Mouse (Mus musculus): ENCODE measurements around the gene Fzd7. TPM values are rescaled to one million over a fixed set of nuclear protein-coding genes. Genes with fewer than 3 reads are reported as not detected.

Gene Fzd7
- polyA plus RNA-seq, 1 experiment from 2014 or later: 3.0 TPM

- no peak for ATAC-seq (replicated peaks)
- no peak overlapping the region for H3K4me2 ChIP-seq
- WGBS: 47% methylated on average over 2 of the region's 2 CpGs
- no peak overlapping the region for H3K27ac ChIP-seq
- H3K4me3 ChIP-seq: no peak overlapping the region
- no peaks in the 10 kb centered on the region for H3K36me3 ChIP-seq (replicated peaks)
- no peak overlapping the region for H3K9ac ChIP-seq
- peaks cover 4% of the 10 kb centered on the region for H3K4me1 ChIP-seq
- H3K9me3 ChIP-seq: no peaks in the 10 kb centered on the region
- peaks cover 7% of the 10 kb centered on the region; the same call in 1 of the 2 replicates for H3K27me3 ChIP-seq (replicated peaks)
These were observed 6.6 kb upstream of the Fzd7 start for GRCm38 (mm10) chr1:59475618-59476017.

- 92% methylated on average over 3 of the region's 3 CpGs for WGBS
These were observed 3.3 kb upstream of the Fzd7 start for GRCm38 (mm10) chr1:59478911-59479310.

GRCm38 (mm10) chr1:59480821-59481455 is 1.3 kb upstream of the Fzd7 start:
- WGBS: 3% methylated on average over 23 of the region's 23 CpGs
- H3K27ac ChIP-seq: peak overlapping the region; percentile 61
- H3K9me3 ChIP-seq: no peaks in the 10 kb centered on the region
- ATAC-seq (replicated peaks): no peak
- peaks cover 27% of the 10 kb centered on the region for H3K27me3 ChIP-seq (replicated peaks)
- peak overlapping the region; percentile 52 for H3K4me3 ChIP-seq
- peaks cover 46% of the 10 kb centered on the region for H3K4me1 ChIP-seq
- H3K36me3 ChIP-seq (replicated peaks): no peaks in the 10 kb centered on the region
- H3K4me2 ChIP-seq: peak overlapping the region; percentile 91
- H3K9ac ChIP-seq: no peak overlapping the region

More at GRCm38 (mm10) chr1:59478911-59479310, 3.3 kb upstream of the Fzd7 start:
- no peak overlapping the region for H3K4me2 ChIP-seq
- peaks cover 33% of the 10 kb centered on the region for H3K4me1 ChIP-seq
- no peaks in the 10 kb centered on the region for H3K36me3 ChIP-seq (replicated peaks)
- peaks cover 19% of the 10 kb centered on the region for H3K27me3 ChIP-seq (replicated peaks)
- H3K9ac ChIP-seq: no peak overlapping the region
- no peak for ATAC-seq (replicated peaks)
- no peaks in the 10 kb centered on the region for H3K9me3 ChIP-seq
- H3K27ac ChIP-seq: no peak overlapping the region
- H3K4me3 ChIP-seq: no peak overlapping the region

- WGBS: under 1% methylated on average over 57 of the region's 57 CpGs
- H3K4me1 ChIP-seq: peaks cover 46% of the 10 kb centered on the region
These were observed 550 bp upstream of the Fzd7 start for GRCm38 (mm10) chr1:59481456-59482291.

GRCm38 (mm10) chr1:59482696-59483520 is 684 bp downstream of the Fzd7 start:
- WGBS: under 1% methylated on average over 88 of the region's 88 CpGs
- Histone ChIP-seq H3K4me1 (peaks cover 56% of the 10 kb centered on the region), H3K9me3 (no peaks in the 10 kb centered on the region), H3K27me3 (replicated peaks) (peaks cover 28% of the 10 kb centered on the region), H3K4me2 (peak overlapping the region; percentile 91), H3K27ac (peak overlapping the region; percentile 60), H3K36me3 (replicated peaks) (no peaks in the 10 kb centered on the region), H3K4me3 (peak overlapping the region; percentile 52), H3K9ac (peak overlapping the region; percentile 49)
- peak; percentile 24 for ATAC-seq (replicated peaks)

More at GRCm38 (mm10) chr1:59481456-59482291, 550 bp upstream of the Fzd7 start:
- H3K9ac ChIP-seq: peak overlapping the region; percentile 49
- peaks cover 27% of the 10 kb centered on the region for H3K27me3 ChIP-seq (replicated peaks)
- peak; percentile 94 for ATAC-seq (replicated peaks)
- no peaks in the 10 kb centered on the region for H3K36me3 ChIP-seq (replicated peaks)
- H3K9me3 ChIP-seq: no peaks in the 10 kb centered on the region
- peak overlapping the region; percentile 91 for H3K4me2 ChIP-seq
- peak overlapping the region; percentile 52 for H3K4me3 ChIP-seq
- H3K27ac ChIP-seq: peak overlapping the region; percentile 61

- 1% methylated on average over 46 of the region's 46 CpGs for WGBS
- Histone ChIP-seq H3K4me1 (peaks cover 61% of the 10 kb centered on the region), H3K36me3 (replicated peaks) (no peaks in the 10 kb centered on the region), H3K4me2 (peak overlapping the region; percentile 91), H3K9ac (peak overlapping the region; percentile 49), H3K9me3 (no peaks in the 10 kb centered on the region), H3K4me3 (peak overlapping the region; percentile 52), H3K27me3 (replicated peaks) (peaks cover 29% of the 10 kb centered on the region), H3K27ac (peak overlapping the region; percentile 60; the same call in 1 of the 2 replicates)
- ATAC-seq (replicated peaks): peak; percentile 73
These were observed 1.5 kb downstream of the Fzd7 start for GRCm38 (mm10) chr1:59483521-59484245.

- peak overlapping the region; percentile 41; the same call in 1 of the 2 replicates for H3K9ac ChIP-seq
- peaks cover 28% of the 10 kb centered on the region for H3K27me3 ChIP-seq (replicated peaks)
- peak overlapping the region; percentile 56 for H3K27ac ChIP-seq
- peaks cover 64% of the 10 kb centered on the region for H3K4me1 ChIP-seq
- peak overlapping the region; percentile 52 for H3K4me3 ChIP-seq
- ATAC-seq (replicated peaks): peak; percentile 5; the same call in 1 of the 2 replicates
- 11% methylated on average over 21 of the region's 21 CpGs for WGBS
- H3K36me3 ChIP-seq (replicated peaks): no peaks in the 10 kb centered on the region
- peak overlapping the region; percentile 91 for H3K4me2 ChIP-seq
- H3K9me3 ChIP-seq: no peaks in the 10 kb centered on the region
These were observed 2.1 kb downstream of the Fzd7 start for GRCm38 (mm10) chr1:59484314-59484713.

- Histone ChIP-seq H3K27ac (peak overlapping the region; percentile 56), H3K4me2 (peak overlapping the region; percentile 91), H3K9me3 (no peaks in the 10 kb centered on the region), H3K36me3 (replicated peaks) (no peaks in the 10 kb centered on the region), H3K4me1 (peaks cover 65% of the 10 kb centered on the region), H3K27me3 (replicated peaks) (peaks cover 22% of the 10 kb centered on the region), H3K4me3 (peak overlapping the region; percentile 52), H3K9ac (peak overlapping the region; percentile 41; the same call in 1 of the 2 replicates)
- WGBS: 10% methylated on average over 16 of the region's 16 CpGs
- no peak for ATAC-seq (replicated peaks)
These were observed 2.9 kb downstream of the Fzd7 start for GRCm38 (mm10) chr1:59484791-59485785.

GRCm38 (mm10) chr1:59485803-59486202 is 3.6 kb downstream of the Fzd7 start:
- peak overlapping the region; percentile 91 for H3K4me2 ChIP-seq
- no peak for ATAC-seq (replicated peaks)
- H3K4me3 ChIP-seq: peak overlapping the region; percentile 52
- H3K9me3 ChIP-seq: no peaks in the 10 kb centered on the region
- peaks cover 22% of the 10 kb centered on the region for H3K27me3 ChIP-seq (replicated peaks)
- H3K9ac ChIP-seq: no peak overlapping the region
- H3K4me1 ChIP-seq: peaks cover 62% of the 10 kb centered on the region
- H3K36me3 ChIP-seq (replicated peaks): no peaks in the 10 kb centered on the region
- WGBS: 31% methylated on average over 4 of the region's 4 CpGs
- H3K27ac ChIP-seq: no peak overlapping the region

- Histone ChIP-seq H3K9me3 (no peaks in the 10 kb centered on the region), H3K4me1 (peaks cover 44% of the 10 kb centered on the region), H3K9ac (no peak overlapping the region), H3K27ac (0 out of 2 replicates have a peak overlapping the region, but pooled peaks have one; percentile 15), H3K36me3 (replicated peaks) (no peaks in the 10 kb centered on the region), H3K4me2 (peak overlapping the region; percentile 38), H3K27me3 (replicated peaks) (peaks cover 18% of the 10 kb centered on the region), H3K4me3 (peak overlapping the region; percentile 6; the same call in 1 of the 2 replicates)
- 8% methylated on average over 10 of the region's 10 CpGs for WGBS
- no peak for ATAC-seq (replicated peaks)
These were observed 5.4 kb downstream of the Fzd7 start for GRCm38 (mm10) chr1:59487651-59488051.
